Mouse (Mus musculus) lung, postnatal 14 days (tissue): ENCODE results near the gene Trpm3.
"Not testable (repeated sequence)": the region's sequence is repeated elsewhere in the genome, so short reads cannot be mapped to it uniquely, and the experiment has no call there.

Source experiments
- DNase-seq: peaks from one replicate; pipeline ENCODE4 v3.0.0; 2021

The Trpm3 gene

DNA sequence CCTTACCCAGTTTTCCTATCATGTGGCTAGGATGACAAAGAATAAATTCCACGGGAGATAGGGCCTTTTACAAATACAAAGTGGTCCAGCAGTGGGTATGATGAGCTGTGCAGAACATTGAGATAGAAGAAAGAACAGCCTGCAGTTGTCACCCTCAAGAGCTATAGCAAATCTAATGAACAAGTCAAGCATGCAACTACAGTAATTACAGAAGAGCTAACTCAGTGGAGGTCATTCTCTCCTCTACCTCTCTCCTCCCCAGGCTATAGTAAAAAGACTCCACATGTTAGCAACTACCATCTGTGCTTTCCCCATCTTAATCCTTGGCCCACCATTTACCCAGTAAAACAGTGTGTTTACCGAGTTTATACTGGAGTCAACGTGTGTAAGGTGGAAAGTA is 629.4 kb downstream of the Trpm3 start:
- no peak for DNase-seq

DNA sequence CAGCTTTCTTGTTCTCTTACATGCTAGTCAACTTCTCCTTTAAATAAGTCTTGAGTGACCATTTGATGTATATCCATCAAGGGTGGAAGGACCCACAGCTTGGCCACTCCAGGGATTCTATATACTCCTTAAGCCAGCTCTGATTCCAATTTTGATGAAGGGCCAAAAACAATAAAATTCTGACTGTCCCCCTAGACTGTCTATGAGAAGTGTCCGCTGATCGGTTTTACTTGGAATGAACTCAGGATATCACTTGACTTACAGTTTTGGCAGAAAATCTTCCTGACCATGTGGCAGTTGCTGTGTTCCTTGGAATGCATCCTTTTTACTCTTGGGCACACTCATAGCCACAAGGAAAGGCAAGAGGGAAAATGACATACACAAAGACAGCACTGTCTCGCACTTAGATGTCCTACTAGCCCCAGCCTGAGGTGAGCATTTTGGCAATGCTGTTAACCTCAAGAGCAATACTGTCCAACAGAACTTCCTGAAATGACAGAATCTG is 636.4 kb downstream of the Trpm3 start:
- no peak for DNase-seq

DNA sequence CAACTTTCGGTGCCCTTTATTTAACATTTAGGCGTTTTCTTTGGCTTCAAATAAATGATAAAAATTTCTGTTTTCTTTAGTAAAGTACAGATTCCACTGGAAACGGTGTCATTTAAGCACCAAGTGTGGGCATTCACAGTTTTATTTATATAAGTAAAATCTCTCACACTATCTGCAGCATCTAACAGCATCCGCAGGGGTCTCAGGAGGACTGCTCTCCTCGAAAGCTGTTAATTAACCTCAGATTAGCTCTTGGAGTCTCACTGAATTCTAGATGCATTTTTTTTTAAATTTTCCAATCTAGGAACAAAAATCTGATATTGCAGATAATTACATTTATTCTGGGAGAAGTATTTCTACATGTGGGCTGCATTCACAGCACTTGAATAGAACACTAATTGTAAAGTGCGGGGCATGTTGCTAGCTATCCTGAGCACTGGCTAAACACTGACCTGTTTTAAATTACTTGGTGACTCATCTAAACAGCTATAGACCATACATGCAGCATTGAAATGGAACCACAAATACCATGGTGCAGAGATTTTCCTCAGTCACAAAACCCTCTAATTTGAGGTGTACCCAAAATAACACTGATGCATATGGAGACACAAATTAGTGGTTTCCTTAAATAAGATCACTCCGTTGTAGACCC is 641.5 kb downstream of the Trpm3 start:
- no peak for DNase-seq

DNA sequence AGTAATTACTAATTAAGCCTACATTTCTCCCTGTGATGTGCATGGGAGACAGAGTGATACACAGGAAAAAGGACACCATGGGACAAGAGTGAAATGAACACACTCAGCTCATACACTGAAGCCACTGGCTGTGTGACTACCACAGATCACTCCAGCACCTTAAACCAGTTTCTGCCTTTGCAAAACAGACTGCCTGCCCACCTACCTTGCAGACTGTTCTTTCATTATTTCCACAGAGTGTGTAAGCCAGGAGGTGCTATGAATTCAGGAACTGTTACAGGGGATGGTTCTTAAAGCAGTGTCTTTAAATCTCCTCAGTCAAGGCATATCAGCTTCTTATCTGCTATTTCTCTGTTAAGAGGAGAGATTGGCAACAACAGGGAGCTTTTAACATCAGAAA is 642.7 kb downstream of the Trpm3 start:
- no peak for DNase-seq

DNA sequence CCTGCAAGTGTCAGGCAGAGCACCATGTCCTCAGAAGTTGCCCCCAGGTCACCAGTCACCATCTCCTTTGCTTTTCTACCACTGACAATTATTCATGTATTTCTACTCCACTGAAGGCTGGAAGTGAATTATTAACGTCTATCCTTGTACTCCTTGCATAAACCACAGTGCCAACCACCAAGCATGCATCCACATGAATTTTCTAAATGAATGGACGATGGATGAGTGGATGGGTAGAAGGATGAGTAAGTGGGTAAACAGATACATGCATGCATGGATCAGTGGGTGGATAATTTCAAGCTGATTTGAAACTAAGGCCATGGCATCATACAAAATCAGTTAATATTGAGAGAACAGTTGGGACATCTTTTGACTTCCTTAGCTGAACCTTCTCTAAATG is 644.9 kb downstream of the Trpm3 start:
- no peak for DNase-seq

DNA sequence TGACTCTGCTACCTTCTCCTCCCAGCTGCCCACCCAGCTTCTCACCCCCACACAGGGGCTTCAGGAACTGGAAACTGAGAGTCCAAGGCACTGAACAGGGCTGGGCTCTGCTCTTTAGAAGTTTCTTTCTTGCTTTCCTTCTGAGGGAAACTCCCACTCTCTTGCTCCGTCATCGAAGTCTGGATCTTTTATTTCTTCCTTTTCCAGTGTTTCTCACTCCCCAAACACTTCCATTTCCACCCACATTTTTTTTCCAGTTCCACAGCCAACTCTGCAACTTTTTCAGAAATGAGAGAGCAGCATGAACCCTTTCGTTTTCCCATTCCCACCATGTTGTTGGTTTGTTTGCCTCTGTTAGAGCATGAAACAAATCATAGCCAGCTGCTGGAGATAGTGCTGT is 650.9 kb downstream of the Trpm3 start:
- DNase-seq, result no peak

DNA sequence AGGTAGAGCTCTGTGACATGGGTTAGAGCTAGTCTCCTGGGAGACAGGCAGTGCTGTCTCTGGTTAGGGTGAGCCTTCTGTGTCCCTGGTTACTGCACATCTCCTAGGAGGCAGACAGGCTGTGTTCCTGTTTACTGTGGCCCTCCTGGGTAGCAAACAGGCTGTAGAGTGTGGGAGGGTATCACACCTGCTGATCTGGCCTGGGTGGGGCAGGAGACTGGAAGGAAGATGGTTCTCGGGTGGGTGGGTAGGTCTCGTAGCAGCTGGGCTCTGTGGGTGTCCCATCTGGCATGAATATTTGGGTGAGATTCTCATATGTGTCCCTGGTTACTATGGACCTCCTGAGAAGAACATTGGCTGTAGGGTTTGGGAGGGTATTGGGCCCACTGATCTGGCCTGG is 658.1 kb downstream of the Trpm3 start:
- no peak for DNase-seq

DNA sequence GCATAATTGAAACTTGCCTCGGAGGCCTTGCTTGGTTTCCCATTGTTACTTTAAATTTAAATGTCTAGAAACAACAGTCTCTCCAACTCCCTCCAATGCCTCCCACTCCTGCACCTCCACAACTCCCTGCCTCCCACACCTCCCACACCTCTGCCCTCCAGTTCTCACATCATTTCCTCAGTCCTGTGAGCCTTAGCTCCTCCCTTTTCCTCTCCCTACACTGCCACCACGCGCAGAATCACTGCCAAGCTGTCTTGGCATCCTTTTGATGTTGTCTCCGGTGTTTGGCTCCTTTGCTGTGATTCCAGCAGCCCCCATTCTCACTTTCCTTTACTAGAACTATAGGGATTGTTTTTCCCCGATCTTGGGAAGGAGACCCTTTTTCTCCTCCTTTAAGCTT is 661.6 kb downstream of the Trpm3 start:
- DNase-seq, result no peak

DNA sequence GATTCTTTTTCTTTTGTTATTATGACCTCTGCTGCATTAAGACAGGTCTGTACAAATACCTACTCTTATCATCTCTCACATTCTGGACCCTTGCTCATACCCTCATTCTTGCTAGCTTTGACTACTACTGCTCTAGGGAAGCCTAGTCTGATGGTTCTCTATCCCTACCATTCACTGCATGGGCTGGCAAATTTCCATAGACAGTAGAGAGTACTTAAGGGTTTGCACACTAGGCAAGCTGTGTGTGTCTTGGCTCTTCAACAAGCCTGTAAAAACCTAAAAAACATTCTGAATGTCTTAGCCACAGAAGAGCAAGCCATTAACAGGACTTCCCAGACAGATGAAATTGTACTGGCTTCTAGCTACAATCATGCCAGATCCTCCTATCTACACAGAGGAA is 664.5 kb downstream of the Trpm3 start:
- no peak for DNase-seq

DNA sequence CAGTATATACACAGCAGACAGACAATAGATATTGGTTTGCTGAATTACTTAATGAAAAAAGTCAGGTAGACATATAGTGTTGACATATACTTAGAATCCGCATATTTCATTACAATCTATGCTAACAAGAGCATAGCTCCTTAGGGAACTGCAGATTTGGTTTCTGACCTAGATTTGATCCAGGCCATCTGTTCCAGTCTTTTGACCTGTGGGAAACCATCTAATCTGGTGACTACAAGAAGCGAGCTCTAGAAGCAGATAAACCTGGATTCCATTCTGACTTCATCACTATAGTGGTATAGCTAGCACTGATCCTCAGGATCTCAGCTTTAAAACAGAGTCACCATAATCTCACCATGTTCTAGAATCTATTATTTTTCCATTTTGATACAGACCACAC is 665.5 kb downstream of the Trpm3 start:
- DNase-seq, result no peak

DNA sequence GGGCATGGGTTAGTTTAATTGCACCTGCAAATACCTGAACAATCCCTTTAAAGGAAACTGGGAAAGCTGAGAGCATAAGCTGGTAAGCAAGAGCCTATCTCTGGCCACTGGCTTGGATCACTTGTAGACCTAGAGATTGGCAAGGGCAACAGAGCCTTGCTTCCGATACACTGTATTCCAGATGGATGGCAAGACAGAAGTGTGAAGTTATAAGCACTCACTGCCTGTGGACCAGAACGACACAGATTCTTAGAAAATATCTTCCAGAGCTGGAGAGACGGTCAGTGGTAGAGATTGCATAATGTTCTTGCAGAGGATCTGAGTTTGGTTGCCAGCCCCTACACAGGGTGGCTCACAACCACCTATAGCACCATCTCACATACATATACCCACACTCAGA is 671.4 kb downstream of the Trpm3 start:
- DNase-seq, result no peak

DNA sequence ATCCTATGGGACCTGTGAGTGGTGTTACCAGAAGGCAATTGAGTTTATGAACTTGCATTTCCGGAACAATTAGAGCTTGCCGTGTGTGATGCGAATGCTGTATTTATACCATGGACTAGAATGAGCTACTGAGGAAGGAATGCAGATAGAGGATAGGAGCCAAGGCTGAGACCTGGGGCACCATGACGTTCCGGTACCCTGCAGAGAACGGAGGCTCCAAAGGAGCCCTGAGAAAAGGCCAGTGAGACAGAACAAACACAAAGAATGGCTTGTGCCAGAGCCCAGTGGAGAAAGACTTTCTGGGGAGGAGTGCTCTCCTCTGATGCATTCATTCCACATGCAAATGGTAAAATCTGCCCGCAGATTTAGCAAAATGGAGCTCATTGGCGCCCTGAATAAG is 682.9 kb downstream of the Trpm3 start:
- DNase-seq, result no peak

DNA sequence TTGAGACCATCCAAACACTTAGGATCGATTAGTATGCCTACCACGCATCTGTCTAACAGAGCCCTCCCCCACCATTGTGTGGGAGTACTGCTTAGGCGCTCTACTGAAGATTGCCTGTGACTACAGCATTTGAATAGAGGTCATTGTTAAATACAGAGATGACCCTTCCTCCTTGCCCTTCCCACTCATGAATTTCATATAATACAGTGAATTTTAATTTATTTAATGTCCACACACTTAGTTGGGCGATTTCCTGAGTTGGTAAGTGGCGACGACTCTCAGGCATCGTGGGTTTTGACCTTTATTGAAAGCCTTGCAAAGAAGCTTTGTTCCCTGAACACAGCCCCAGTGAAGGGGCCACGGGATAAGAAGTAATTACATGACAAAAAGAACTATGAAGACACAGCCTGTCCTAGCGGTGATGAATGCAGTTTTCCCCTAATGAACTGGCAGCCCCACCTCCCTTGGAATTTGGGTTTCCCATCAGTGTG is 684.7 kb downstream of the Trpm3 start:
- no peak for DNase-seq

DNA sequence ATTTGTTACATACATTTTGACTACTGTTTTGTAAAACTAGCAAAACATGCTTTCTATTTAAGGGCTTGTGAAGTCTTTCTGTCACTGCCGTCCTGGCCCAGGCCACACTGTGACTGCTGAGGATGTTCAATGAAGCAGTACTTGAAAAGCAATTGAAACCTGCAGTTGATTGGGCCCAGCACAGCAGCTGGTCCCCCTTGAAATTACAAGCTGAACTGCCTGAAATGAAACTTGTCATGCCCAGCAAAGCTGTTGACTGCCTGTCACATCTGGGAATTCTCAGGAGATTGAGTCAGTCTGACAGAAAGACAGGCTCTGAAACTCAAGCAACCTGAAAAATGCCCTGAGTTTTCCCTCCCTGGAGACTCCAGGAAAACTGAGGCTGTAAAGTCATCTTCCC is 687.0 kb downstream of the Trpm3 start:
- no peak for DNase-seq

DNA sequence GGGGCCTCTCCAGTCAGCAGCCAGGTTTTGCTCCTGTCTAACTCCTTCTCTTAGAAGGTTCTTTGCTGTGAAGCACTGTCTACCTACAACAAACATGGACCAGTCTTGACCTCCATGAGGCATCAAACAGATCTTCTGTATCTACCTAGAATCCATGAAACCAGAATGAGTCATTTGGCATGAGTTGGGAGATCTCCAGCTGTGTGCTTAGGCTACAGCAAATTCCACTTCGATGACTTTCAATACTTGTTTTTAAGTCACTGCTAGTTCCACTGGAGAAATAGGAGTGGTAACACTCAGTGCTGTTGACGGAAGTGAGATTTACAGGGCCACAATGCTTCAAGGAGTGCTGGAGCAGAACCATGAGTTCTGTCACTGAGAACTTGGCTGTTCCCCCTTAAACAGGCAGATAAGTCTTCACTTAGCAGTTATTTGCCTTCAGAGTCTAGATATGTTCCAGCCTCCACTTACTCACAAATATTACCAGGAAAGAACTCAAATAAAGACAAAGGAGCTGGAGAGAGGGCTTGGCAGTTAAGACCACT is 689.4 kb downstream of the Trpm3 start:
- DNase-seq, result no peak

DNA sequence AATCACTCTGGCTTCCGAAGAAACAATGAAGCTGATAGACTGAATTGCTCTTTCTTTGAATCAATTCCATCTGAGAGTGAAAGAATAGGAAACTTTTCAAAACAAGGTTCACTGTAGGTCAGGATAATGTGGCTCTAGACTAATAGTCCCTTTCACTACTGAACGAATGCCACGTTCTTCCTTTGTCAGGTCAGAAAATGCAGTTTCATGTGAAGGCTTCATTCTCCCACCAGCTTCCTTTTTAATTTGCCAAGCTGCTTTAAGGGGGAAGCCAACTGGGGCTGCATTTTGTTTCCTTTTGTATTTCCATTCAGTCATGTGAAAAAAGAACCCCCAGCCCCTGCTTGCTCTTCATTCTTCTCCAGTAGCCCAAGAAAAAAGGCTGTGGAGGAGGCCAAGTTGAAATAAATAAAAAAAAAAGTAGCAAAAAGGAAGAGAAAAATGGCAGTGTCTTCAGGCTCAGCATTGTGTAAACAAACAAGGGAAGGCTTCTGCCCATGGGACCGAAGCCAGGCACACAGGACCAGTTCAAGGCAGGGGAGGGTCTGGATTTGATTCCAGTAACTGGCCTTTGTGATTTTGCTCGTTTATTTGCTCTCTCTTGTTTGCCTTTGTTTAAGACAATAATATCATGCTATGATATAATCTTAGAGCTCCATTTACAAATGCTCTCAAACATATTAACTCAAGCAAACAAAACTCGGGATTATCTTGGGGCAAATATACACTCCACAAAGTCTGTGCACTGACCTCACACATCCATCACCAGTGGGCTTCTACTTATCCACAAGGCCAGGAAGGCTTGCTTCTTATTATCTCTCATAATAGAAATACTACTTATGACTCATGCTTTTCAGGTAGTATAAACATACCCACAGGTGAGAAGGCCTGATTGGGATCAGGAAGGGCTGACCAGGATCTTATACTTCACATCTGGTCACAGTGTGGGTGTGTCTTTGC is 702.5 kb downstream of the Trpm3 start:
- no peak for DNase-seq

DNA sequence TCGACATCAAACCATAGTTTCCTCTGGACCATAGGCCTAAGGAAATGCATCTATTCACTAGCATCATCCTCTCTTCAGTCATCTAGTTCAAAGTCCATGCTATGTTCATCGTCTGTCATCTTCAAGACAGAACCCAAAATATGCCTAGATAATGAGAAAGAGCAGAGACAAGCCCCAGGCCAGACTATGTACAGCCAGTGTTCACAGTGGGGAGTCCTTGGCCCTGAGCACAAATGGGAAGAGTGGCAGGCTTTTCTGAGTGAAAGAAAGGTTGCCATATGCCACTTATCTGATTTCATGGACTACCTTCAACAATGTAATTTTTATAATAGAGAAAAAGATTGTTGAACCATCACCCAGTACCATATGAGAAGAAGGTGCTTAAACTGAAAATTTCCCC is 703.9 kb downstream of the Trpm3 start:
- DNase-seq, result no peak

DNA sequence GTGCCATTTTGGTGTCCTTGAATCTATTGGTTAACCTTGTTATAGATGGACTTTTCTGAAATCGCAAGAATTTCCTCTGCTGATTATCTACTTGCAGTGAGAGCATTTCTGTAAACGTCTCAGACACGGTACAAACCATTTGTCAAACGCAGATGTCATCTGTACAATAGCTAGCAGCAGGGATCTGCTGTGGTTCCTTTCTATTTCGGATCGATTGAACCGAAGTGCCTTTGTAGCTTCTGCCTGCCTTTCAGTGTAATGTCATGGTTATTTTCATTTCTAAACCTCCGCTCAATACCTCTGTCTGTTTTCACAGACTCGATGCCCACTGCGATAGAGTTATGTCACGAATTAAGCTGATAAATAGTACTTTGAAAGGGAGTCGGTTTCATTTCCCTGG is 708.9 kb downstream of the Trpm3 start:
- no peak for DNase-seq

DNA sequence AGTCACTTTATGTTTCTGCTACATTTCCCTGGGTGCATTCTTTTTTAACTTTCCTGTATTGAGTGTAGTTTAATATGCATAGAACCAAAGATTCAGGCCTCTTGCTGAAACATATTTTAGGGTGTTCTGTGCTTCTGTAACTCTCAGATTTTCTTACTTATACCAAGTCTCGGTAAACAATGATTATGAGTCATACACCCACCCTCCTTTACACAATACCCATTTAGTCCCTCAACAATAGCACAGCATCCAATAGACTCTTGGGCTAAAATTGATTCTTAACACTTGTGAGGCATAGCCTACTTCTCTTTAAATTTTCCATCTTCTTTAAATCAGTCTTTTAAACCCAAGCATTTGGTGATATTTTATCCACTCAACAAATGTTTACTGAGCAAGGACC is 709.4 kb downstream of the Trpm3 start:
- no peak for DNase-seq

DNA sequence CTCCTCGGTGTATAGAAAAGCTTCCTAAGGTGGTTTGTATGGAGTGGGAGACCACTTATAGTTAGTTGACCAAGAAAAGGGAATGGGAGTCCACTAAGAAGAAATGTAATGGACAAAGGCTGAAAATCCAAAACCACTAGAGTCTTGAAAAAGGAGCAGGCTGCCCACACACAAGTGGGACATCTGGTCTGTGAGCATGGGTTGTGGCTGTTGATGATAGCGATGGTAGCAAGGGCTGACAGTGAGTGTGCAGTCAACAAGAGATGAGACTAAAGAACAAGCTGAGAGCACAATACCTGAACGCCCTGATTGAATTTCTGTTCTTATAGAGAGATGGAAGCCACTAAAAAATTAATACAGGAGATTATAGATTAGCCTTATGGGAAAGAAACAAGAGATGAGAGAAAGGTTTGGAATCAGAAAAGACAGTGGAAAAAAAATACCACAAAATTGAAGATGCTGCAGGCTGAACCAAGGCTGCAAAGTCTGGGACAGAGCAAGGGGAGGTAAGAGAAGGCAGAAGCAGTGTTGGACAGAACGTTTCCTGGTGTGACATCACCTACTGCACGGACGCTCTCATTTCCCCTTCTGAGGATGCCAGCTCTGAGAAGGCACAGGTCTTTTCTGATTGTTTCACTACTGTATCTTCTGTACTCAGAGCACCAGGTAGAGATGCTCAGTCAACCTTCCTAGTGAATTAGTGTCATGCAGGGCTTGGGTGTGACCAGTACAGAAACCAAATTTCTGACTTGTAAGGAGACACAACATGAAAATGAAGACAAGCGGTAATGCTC is 710.1 kb downstream of the Trpm3 start:
- no peak for DNase-seq

DNA sequence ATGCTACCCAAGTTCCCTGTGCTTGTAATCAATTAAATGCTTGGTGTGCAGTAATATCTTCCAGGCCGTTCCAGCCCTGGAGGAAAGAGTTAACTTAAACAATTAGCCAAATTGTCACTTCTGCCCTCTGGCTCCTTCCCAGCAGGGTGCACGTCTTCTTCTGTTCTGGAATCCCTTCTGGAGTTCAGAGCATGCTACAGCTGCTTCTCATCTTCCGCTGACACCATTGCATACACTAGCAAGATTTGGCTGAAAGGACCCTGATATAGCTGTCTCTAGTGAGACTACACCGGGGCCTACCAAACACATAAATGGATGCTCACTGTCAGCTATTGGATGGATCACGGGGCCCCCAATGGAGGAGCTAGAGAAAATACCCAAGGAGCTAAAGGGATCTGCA is 712.6 kb downstream of the Trpm3 start:
- DNase-seq, result not testable (repeated sequence)

DNA sequence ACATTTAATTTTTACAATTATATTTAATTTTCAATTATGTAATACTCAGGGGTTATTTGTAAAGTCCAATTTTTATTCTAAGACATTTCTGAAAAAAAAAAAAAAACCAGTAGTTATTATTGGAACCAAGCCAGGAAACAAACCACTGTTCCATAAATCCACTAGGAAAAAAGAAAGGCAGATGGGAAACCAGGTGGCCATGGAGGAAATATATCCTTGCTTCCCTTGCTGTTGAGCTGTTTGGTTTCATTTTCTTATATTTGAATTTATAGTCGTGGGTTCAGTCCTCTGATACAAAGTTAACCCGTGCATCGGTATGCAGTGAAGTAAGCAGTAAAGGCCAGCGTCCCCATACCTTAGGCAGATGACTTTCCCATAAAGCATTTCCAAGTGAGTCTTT is 720.8 kb downstream of the Trpm3 start:
- DNase-seq, result no peak

DNA sequence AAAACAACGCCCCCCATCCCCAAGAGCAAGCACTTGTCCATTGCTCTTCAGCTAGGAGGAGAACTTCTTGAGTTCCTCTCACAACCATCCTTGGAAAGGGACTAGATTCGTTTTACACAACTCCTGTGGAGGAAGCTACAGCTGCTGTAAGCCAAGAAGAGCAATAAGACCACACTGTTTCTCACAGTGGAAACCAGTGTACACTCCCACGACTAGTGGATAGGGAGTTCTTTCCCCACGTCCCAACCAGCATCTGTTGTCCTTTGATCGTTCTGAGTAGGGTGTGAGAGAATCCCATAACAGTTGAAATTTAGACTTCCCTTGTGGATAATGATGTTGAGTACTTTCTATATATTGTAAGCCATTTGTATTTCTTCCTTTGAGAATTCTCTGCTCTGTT is 728.6 kb downstream of the Trpm3 start:
- no peak for DNase-seq
